Mouse (Mus musculus) CH12.LX (cell line): ENCODE measurements around the gene D130043K22Rik. TPM values are rescaled to one million over a fixed set of nuclear protein-coding genes. Genes with fewer than 3 reads are reported as not detected.

ENCODE experiments used
- DNase-seq: peaks from one replicate; pipeline ENCODE4 v3.0.0-alpha.2; 2013; ENCODE audit errors: extremely low read depth
- H3K27ac ChIP-seq: 2 replicates; pipeline ENCODE4 v1.5.1; 2012; ENCODE audit warnings: low read depth, mild to moderate bottlenecking, control low read depth, moderate library complexity; ENCODE audit not compliant: insufficient read depth
- H3K27me3 ChIP-seq: replicated peaks from 2 replicates; pipeline ENCODE3; 2012; ENCODE audit warnings: inconsistent platforms
- H3K36me3 ChIP-seq, 2 experiments: replicated peaks in 1 of 2; 2 replicates each; pipeline versions ENCODE3 to v1.6.1; 2012; ENCODE audit warnings: inconsistent platforms in 1 of 2, low read length in 1 of 2, mild to moderate bottlenecking in 1 of 2, mixed read lengths in 1 of 2, moderate library complexity in 1 of 2; ENCODE audit not compliant: control insufficient read depth in 1 of 2, insufficient read depth in 1 of 2
- H3K4me1 ChIP-seq, 2 experiments: 2 replicates each; pipeline ENCODE4 v1.6.1; 2012; ENCODE audit warnings: inconsistent platforms in 1 of 2, moderate library complexity in 1 of 2; ENCODE audit not compliant: insufficient read depth in 2 of 2, control insufficient read depth in 1 of 2
- H3K4me2 ChIP-seq: 2 replicates; pipeline ENCODE4 v1.6.1; 2012; ENCODE audit warnings: low read depth, mild to moderate bottlenecking, control low read depth; ENCODE audit not compliant: poor library complexity, insufficient read depth, severe bottlenecking
- H3K4me3 ChIP-seq, 3 experiments: fragments of 150-350 bp in 1 of 3; sonication (generic) in 1 of 3; replicated peaks in 1 of 3; 2 replicates each; pipeline versions ENCODE3 to v1.5.1; 2011 to 2012; ENCODE audit warnings: low read depth in 2 of 3, low read length in 2 of 3, mild to moderate bottlenecking in 2 of 3, moderate library complexity in 2 of 3, control low read depth in 1 of 3, improper control_type of control experiment in 1 of 3, inconsistent platforms in 1 of 3, mixed read lengths in 1 of 3; ENCODE audit not compliant: poor library complexity in 1 of 3
- H3K79me2 ChIP-seq: replicated peaks from 2 replicates; pipeline ENCODE4 v1.6.1; 2012; ENCODE audit warnings: mild to moderate bottlenecking, moderate library complexity; ENCODE audit not compliant: control insufficient read depth, poor library complexity, insufficient read depth, severe bottlenecking; ENCODE audit errors: extremely low read depth
- H3K9ac ChIP-seq: 2 replicates; pipeline ENCODE4 v1.6.1; 2012; ENCODE audit warnings: low read depth, mild to moderate bottlenecking, control low read depth, moderate library complexity; ENCODE audit not compliant: insufficient read depth
- H3K9me3 ChIP-seq: replicated peaks from 2 replicates; pipeline ENCODE3; 2012; ENCODE audit warnings: low read length, inconsistent platforms, mixed read lengths
- BHLHE40 ChIP-seq: IDR thresholded peaks from 2 replicates; pipeline ENCODE4 v1.6.1; 2011; ENCODE audit warnings: mild to moderate bottlenecking, low read depth, low read length, improper control_type of control experiment
- E2F4 ChIP-seq: IDR thresholded peaks from 2 replicates; pipeline ENCODE4 v1.6.1; 2011; ENCODE audit warnings: low read depth, low read length, improper control_type of control experiment; ENCODE audit not compliant: insufficient replicate concordance
- ETS1 ChIP-seq: conservative IDR thresholded peaks from 2 replicates; pipeline ENCODE4 v1.6.1; 2012; ENCODE audit warnings: low read depth, mild to moderate bottlenecking, inconsistent platforms, low read length, improper control_type of control experiment, moderate library complexity
- GABPA ChIP-seq: IDR thresholded peaks from 2 replicates; pipeline ENCODE4 v1.6.1; 2012; ENCODE audit warnings: low read depth, low read length, improper control_type of control experiment, inconsistent platforms; ENCODE audit not compliant: insufficient replicate concordance
- HCFC1 ChIP-seq: IDR thresholded peaks from 2 replicates; pipeline ENCODE4 v1.6.1; 2012; ENCODE audit warnings: low read depth, mild to moderate bottlenecking, inconsistent platforms, low read length, improper control_type of control experiment
- IRF4 ChIP-seq: IDR thresholded peaks from 2 replicates; pipeline ENCODE4 v1.6.1; 2014; ENCODE audit warnings: low read depth, mild to moderate bottlenecking, inconsistent platforms, low read length, improper control_type of control experiment
- KAT2A ChIP-seq: IDR thresholded peaks from 2 replicates; pipeline ENCODE4 v1.6.1; 2012; ENCODE audit warnings: low read length, improper control_type of control experiment, inconsistent platforms; ENCODE audit not compliant: insufficient replicate concordance
- MAX ChIP-seq: IDR thresholded peaks from 2 replicates; pipeline ENCODE4 v1.6.1; 2011; ENCODE audit warnings: low read length, improper control_type of control experiment
- NELFE ChIP-seq: IDR thresholded peaks from 2 replicates; pipeline ENCODE4 v1.6.1; 2011; ENCODE audit warnings: low read depth, low read length, improper control_type of control experiment
- NRF1 ChIP-seq: IDR thresholded peaks from 2 replicates; pipeline ENCODE4 v1.6.1; 2014; ENCODE audit warnings: low read depth, mild to moderate bottlenecking, inconsistent platforms, low read length, improper control_type of control experiment, moderate library complexity
- TBP ChIP-seq: conservative IDR thresholded peaks from 2 replicates; pipeline ENCODE4 v1.6.1; 2011; ENCODE audit warnings: low read depth, low read length, improper control_type of control experiment
- TCF12 ChIP-seq: IDR thresholded peaks from 2 replicates; pipeline ENCODE4 v1.6.1; 2014; ENCODE audit warnings: low read depth, mild to moderate bottlenecking, inconsistent platforms, low read length, improper control_type of control experiment
- dilution Hi-C: fragments of 300-500 bp; cut with MboI; formaldehyde crosslinking; loops from 2 replicates; pipeline ENCODE4 v1.14.3; 2020; ENCODE audit warnings: low sequenced_read_pairs; ENCODE audit not compliant: extremely low pct_unique_long_range_greater_than_20kb, extremely low pct_ligation_motif_present
- in situ Hi-C: fragments of 300-500 bp; cut with MboI; formaldehyde crosslinking; loops from 3 replicates; pipeline ENCODE4 v1.14.3; 2019; ENCODE audit warnings: low sequenced_read_pairs, low pct_ligation_motif_present, low pct_unique_long_range_greater_than_20kb, mixed read lengths
- polyA plus RNA-seq: library from polyadenylated mRNA; unstranded; fragments of >175 nt; gene quantifications from 2 replicates; pipeline ENCODE4 v1.2.1, GENCODE M21; 2012; ENCODE audit warnings: low read depth; ENCODE audit not compliant: insufficient read length
- total RNA-seq, 2 experiments: library from RNA; depleted of rRNA; stranded (reverse); fragments of 300-350 nt in 1 of 2; fragments of >200 nt in 1 of 2; gene quantifications; 2 replicates each; pipeline ENCODE4 v1.2.3; 2012 to 2014

D130043K22Rik gene
- total and polyA plus RNA-seq, 3 experiments: 0.04 to 0.25 (median 0.05) TPM

DNA sequence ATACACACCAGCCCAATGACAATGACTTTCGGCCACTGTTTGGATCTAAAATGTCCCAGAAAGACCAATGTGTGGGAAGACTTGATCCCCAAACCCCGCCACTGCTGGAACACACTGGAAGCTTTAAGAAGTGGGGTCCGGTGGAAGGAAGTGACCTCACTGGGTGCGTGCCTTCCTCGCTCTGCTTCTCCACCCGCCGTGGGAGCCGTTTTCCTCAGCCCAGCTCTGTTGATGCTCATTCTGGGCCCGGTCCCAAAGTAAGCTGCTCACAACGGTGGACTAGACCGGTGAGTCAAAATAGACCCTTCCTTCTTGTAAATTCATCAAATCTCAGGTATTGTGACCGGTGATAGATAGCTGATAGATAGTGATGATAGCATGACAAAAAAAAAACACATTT is 60.5 kb downstream of the D130043K22Rik start:
- no peak for TF ChIP-seq TCF12
- TF ChIP-seq BHLHE40: no peak
- no peak for TF ChIP-seq MAX
- TF ChIP-seq IRF4: no peak
- no peak for TF ChIP-seq NRF1
- no peak for TF ChIP-seq E2F4
- TF ChIP-seq KAT2A: no peak
- no peak for TF ChIP-seq ETS1
- TF ChIP-seq HCFC1: no peak
- TF ChIP-seq NELFE: no peak
- TF ChIP-seq TBP: no peak
- TF ChIP-seq, all 38 proteins: peak for 0
- peaks cover 2% of the 10 kb centered on the region for H3K9me3 ChIP-seq
- H3K36me3 ChIP-seq: no peaks in the 10 kb centered on the region
- H3K4me2 ChIP-seq: no peak overlapping the region
- H3K4me3 ChIP-seq: no peak overlapping the region
- DNase-seq: no peak
- dilution Hi-C loops: no loop called here
- no peak overlapping the region for H3K27ac ChIP-seq
- peaks cover 0 to 18% of the 10 kb centered on the region in 2 experiments; a peak in 3 of 4 replicates for H3K4me1 ChIP-seq
- H3K79me2 ChIP-seq: no peaks in the 10 kb centered on the region
- no peak overlapping the region for H3K9ac ChIP-seq
- no peaks in the 10 kb centered on the region for H3K27me3 ChIP-seq
- in situ Hi-C loops: loop anchor here (25.0 kb wide), 3 partner anchors 193 to 568 kb away; partner anchors contain the start of gene Cmah

GRCm38 (mm10) chr13:24906831-24907570 is 62.1 kb downstream of the D130043K22Rik start:
- Histone ChIP-seq H3K79me2 (no peaks in the 10 kb centered on the region), H3K27ac (no peak overlapping the region), H3K9ac (no peak overlapping the region), H3K9me3 (no peaks in the 10 kb centered on the region), H3K4me2 (no peak overlapping the region), H3K4me1 (peaks cover 0 to 18% of the 10 kb centered on the region in 2 experiments; a peak in 3 of 4 replicates), H3K4me3 (no peak overlapping the region), H3K36me3 (no peaks in the 10 kb centered on the region), H3K27me3 (no peaks in the 10 kb centered on the region)
- dilution Hi-C loops (no loop called here), in situ Hi-C loops (loop anchor here (25.0 kb wide), 3 partner anchors 195 to 570 kb away; partner anchors contain the start of gene Cmah)
- no peak for TF ChIP-seq GABPA
- DNase-seq: peak; percentile 15
